Mouse (Mus musculus): ENCODE results near the gene Il17d.

The Il17d gene

GRCm38 (mm10) chr14:57534346-57534745 is 9.8 kb downstream of the Il17d start:
- no peak for DNase-seq (ENCODE audit: inconsistent age in 2 of 2, low spot score in 1 of 2)

- no peak for DNase-seq (ENCODE audit: inconsistent age in 2 of 2, low spot score in 1 of 2)
Observed at GRCm38 (mm10) chr14:57534961-57535360, 10.4 kb downstream of the Il17d start.

- no peak for DNase-seq (ENCODE audit: inconsistent age in 2 of 2, low spot score in 1 of 2)
Observed at GRCm38 (mm10) chr14:57535646-57536045, 11.1 kb downstream of the Il17d start.

GRCm38 (mm10) chr14:57536820-57537219 is 12.2 kb downstream of the Il17d start:
- DNase-seq (ENCODE audit: inconsistent age in 2 of 2, low spot score in 1 of 2), result no peak

- no peak for DNase-seq (ENCODE audit: inconsistent age in 2 of 2, low spot score in 1 of 2)
Observed at GRCm38 (mm10) chr14:57537261-57538015, 12.9 kb downstream of the Il17d start.

GRCm38 (mm10) chr14:57540683-57541082 is 16.1 kb downstream of the Il17d start:
- DNase-seq (ENCODE audit: inconsistent age in 2 of 2, low spot score in 1 of 2), result no peak

- no peak for DNase-seq (ENCODE audit: inconsistent age in 2 of 2, low spot score in 1 of 2)
Observed at GRCm38 (mm10) chr14:57542231-57542630, 17.7 kb downstream of the Il17d start.

GRCm38 (mm10) chr14:57543420-57544039 is 19.0 kb downstream of the Il17d start:
- no peak for DNase-seq (ENCODE audit: inconsistent age in 2 of 2, low spot score in 1 of 2)

- no peak for DNase-seq (ENCODE audit: inconsistent age in 2 of 2, low spot score in 1 of 2)
Observed at GRCm38 (mm10) chr14:57545526-57545925, 20.9 kb downstream of the Il17d start.

GRCm38 (mm10) chr14:57546131-57546530 is 21.6 kb downstream of the Il17d start:
- no peak for DNase-seq (ENCODE audit: inconsistent age in 2 of 2, low spot score in 1 of 2)

- DNase-seq (ENCODE audit: inconsistent age in 2 of 2, low spot score in 1 of 2), result no peak
Observed at GRCm38 (mm10) chr14:57546557-57547021, 22.0 kb downstream of the Il17d start.

GRCm38 (mm10) chr14:57547062-57547461 is 22.5 kb downstream of the Il17d start:
- no peak for DNase-seq (ENCODE audit: inconsistent age in 2 of 2, low spot score in 1 of 2)

GRCm38 (mm10) chr14:57552945-57553344 is 28.4 kb downstream of the Il17d start:
- no peak for DNase-seq (ENCODE audit: inconsistent age in 2 of 2, low spot score in 1 of 2)

GRCm38 (mm10) chr14:57554434-57554833 is 29.9 kb downstream of the Il17d start:
- DNase-seq (ENCODE audit: inconsistent age in 2 of 2, low spot score in 1 of 2), result no peak

- no peak for DNase-seq (ENCODE audit: inconsistent age in 2 of 2, low spot score in 1 of 2)
Observed at GRCm38 (mm10) chr14:57555471-57556070, 31.0 kb downstream of the Il17d start.

- DNase-seq (ENCODE audit: inconsistent age in 2 of 2, low spot score in 1 of 2), result no peak
Observed at GRCm38 (mm10) chr14:57556922-57557321, 32.3 kb downstream of the Il17d start.

- DNase-seq (ENCODE audit: inconsistent age in 2 of 2, low spot score in 1 of 2), result no peak
Observed at GRCm38 (mm10) chr14:57565626-57566025, 41.0 kb downstream of the Il17d start.

GRCm38 (mm10) chr14:57571155-57572133 is 46.9 kb downstream of the Il17d start, which contains the start of gene Eef1akmt1:
Gene Eef1akmt1 (minus strand): TSS chr14:57571612.
- peak; percentile 97 to 99 for DNase-seq (ENCODE audit: inconsistent age in 2 of 2, low spot score in 1 of 2)

GRCm38 (mm10) chr14:57574792-57575587 is 50.4 kb downstream of the Il17d start:
- no peak for DNase-seq (ENCODE audit: inconsistent age in 2 of 2, low spot score in 1 of 2)

All from adrenal gland, adult (tissue).